Comparison of ENCODE assay signal across 7 mouse cellular contexts in genomic region chr13:56295943-56296658, GRCm38 (mm10). TPM values are rescaled to one million over a fixed set of nuclear protein-coding genes. Genes with fewer than 3 reads are reported as not detected.
DNase-seq lines count a peak whose midpoint lies in the region; ATAC-seq and TF ChIP-seq lines count a peak whose summit lies in the region.

Gene Cxcl14 (minus strand): TSS chr13:56296551.

- no peaks in the 10 kb centered on the region for H3K9me3 ChIP-seq in embryonic facial prominence, embryonic 12.5 days
- no peaks in the 10 kb centered on the region for H3K9me3 ChIP-seq in limb, embryonic 11.5 days (ENCODE audit: control insufficient read depth, low read length)
- no peaks in the 10 kb centered on the region for H3K9me3 ChIP-seq in midbrain, embryonic 16.5 days (replicated peaks; ENCODE audit: control insufficient read depth, low read length, poor library complexity, severe bottlenecking)

- peak; percentile 18 for DNase-seq in heart, adult 8-10 months (ENCODE audit: low spot score)
- DNase-seq in kidney, adult 8-10 months: peak; percentile 15 to 31
- DNase-seq in limb, embryonic 11.5 days (ENCODE audit: low spot score): peak; percentile 68
- DNase-seq in urinary bladder, postnatal 4 days (ENCODE audit: low spot score in 2 of 2): peak; percentile 50 to 63

- WGBS in bone marrow, adult 2 months: 3% methylated on average over 69 of the region's 76 CpGs
- WGBS in embryonic facial prominence, embryonic 12.5 days: under 1% methylated on average over 75 of the region's 76 CpGs
- under 1% methylated on average over 71 of the region's 76 CpGs for WGBS in limb, embryonic 11.5 days
- under 1% methylated on average over 67 of the region's 76 CpGs for WGBS in midbrain, embryonic 16.5 days

- H3K27ac ChIP-seq in bone marrow, adult 2 months (ENCODE audit: control insufficient read depth, insufficient read depth, low read depth, low read length, poor library complexity): no peak within 1 kb of the TSS
- peak within 1 kb of the TSS; percentile 56 for H3K27ac ChIP-seq in embryonic facial prominence, embryonic 12.5 days
- H3K27ac ChIP-seq in limb, embryonic 11.5 days (replicated peaks; ENCODE audit: low read depth, low read length): peak within 1 kb of the TSS; percentile 18; the same call in 1 of the 2 replicates
- H3K27ac ChIP-seq in midbrain, embryonic 16.5 days (ENCODE audit: low read length): no peak within 1 kb of the TSS

- 0 out of 2 replicates have a peak, but pooled peaks have one; percentile 29 for ATAC-seq in embryonic facial prominence, embryonic 12.5 days (ENCODE audit: insufficient number of reproducible peaks, insufficient read depth, low FRiP score, low TSS enrichment)
- 0 out of 2 replicates have a peak, but pooled peaks have one; percentile 48 for ATAC-seq in limb, embryonic 11.5 days (ENCODE audit: insufficient number of reproducible peaks, low FRiP score, low TSS enrichment, low read depth)
- peak; percentile 74 for ATAC-seq in midbrain, embryonic 16.5 days

- no peaks in the 10 kb centered on the region for H3K36me3 ChIP-seq in embryonic facial prominence, embryonic 12.5 days
- H3K36me3 ChIP-seq in limb, embryonic 11.5 days (ENCODE audit: control insufficient read depth, insufficient read depth, low read length): no peaks in the 10 kb centered on the region; the same call in 1 of the 2 replicates
- H3K36me3 ChIP-seq in midbrain, embryonic 16.5 days (ENCODE audit: control insufficient read depth, insufficient read depth, low read length): no peaks in the 10 kb centered on the region

- peak; percentile 23; the same call in 1 of the 2 replicates for TF ChIP-seq POLR2A in bone marrow, adult 2 months (IDR thresholded peaks at IDR 0.05; ENCODE audit: borderline replicate concordance, control insufficient read depth, low read depth, low read length)

- no peak within 1 kb of the TSS for H3K4me3 ChIP-seq in bone marrow, adult 2 months (replicated peaks; ENCODE audit: control insufficient read depth, low read depth, low read length)
- peak within 1 kb of the TSS; percentile 50 for H3K4me3 ChIP-seq in embryonic facial prominence, embryonic 12.5 days
- peak within 1 kb of the TSS; percentile 64 for H3K4me3 ChIP-seq in limb, embryonic 11.5 days (ENCODE audit: low read depth, low read length)
- peak within 1 kb of the TSS; percentile 48 for H3K4me3 ChIP-seq in midbrain, embryonic 16.5 days (ENCODE audit: low read depth, low read length)

- TF ChIP-seq CTCF in bone marrow, adult 2 months (IDR thresholded peaks at IDR 0.05; ENCODE audit: control insufficient read depth, insufficient read depth, low read length): no peak

- peak within 1 kb of the TSS; percentile 66 for H3K4me2 ChIP-seq in embryonic facial prominence, embryonic 12.5 days (replicated peaks)
- peak within 1 kb of the TSS; percentile 82 for H3K4me2 ChIP-seq in limb, embryonic 11.5 days (ENCODE audit: low read depth, severe bottlenecking)
- H3K4me2 ChIP-seq in midbrain, embryonic 16.5 days (ENCODE audit: low read length): peak within 1 kb of the TSS; percentile 70

- H3K27me3 ChIP-seq in embryonic facial prominence, embryonic 12.5 days: peaks cover 65% of the 10 kb centered on the region
- peaks cover 27% of the 10 kb centered on the region for H3K27me3 ChIP-seq in limb, embryonic 11.5 days (ENCODE audit: control insufficient read depth, insufficient read depth, low read length)
- H3K27me3 ChIP-seq in midbrain, embryonic 16.5 days (ENCODE audit: control insufficient read depth, insufficient read depth, low read depth, low read length): peaks cover 42% of the 10 kb centered on the region

- peak within 1 kb of the TSS; percentile 67 for H3K9ac ChIP-seq in embryonic facial prominence, embryonic 12.5 days
- H3K9ac ChIP-seq in limb, embryonic 11.5 days (ENCODE audit: low read length): peak within 1 kb of the TSS; percentile 84
- H3K9ac ChIP-seq in midbrain, embryonic 16.5 days (ENCODE audit: low read depth, low read length): peak within 1 kb of the TSS; percentile 63

- H3K4me1 ChIP-seq in bone marrow, adult 2 months (ENCODE audit: control insufficient read depth, insufficient read depth, low read length): no peaks in the 10 kb centered on the region
- H3K4me1 ChIP-seq in embryonic facial prominence, embryonic 12.5 days: peaks cover 16% of the 10 kb centered on the region
- H3K4me1 ChIP-seq in limb, embryonic 11.5 days (ENCODE audit: control insufficient read depth, insufficient read depth, low read length): peaks cover 21% of the 10 kb centered on the region
- peaks cover 18% of the 10 kb centered on the region for H3K4me1 ChIP-seq in midbrain, embryonic 16.5 days (ENCODE audit: control insufficient read depth, insufficient read depth, low read length)

RNA-seq across cellular contexts. Expression of gene Cxcl14, which starts in this region (rescaled TPM):
- 31.8 and 51.2 TPM in 2 replicates for polyA plus RNA-seq in bone marrow, adult 2 months (2011; ENCODE audit: insufficient read depth, insufficient read length, low replicate concordance, missing spikeins)
- 308 and 338 TPM in 2 replicates for polyA plus RNA-seq in embryonic facial prominence, embryonic 12.5 days (2016; fragmentation: Nextera tagmentation; extraction: Ambion mirVana)
- 10 to 100 TPM in 2 of 4 experiments, 1 to 10 TPM in 2; 4.4 to 10.6 (median 8.5) TPM for total RNA-seq in heart, adult 8-10 months (2022)
- 145 and 157 TPM in 2 replicates for polyA plus RNA-seq in limb, embryonic 11.5 days (2014; fragmentation: Nextera tagmentation; extraction: Ambion mirVana)
- polyA plus RNA-seq in midbrain, embryonic 16.5 days (2015; fragmentation: Nextera tagmentation; extraction: Ambion mirVana): 12.3 and 21.0 TPM in 2 replicates

Comparison
In these comparisons a context has a peak if more than half of its experiments do, and no peak if none do; other contexts are left out.
1. H3K27ac ChIP-seq: peak in embryonic facial prominence, embryonic 12.5 days (single experiment) and limb, embryonic 11.5 days (single experiment); none in bone marrow, adult 2 months (single experiment) and midbrain, embryonic 16.5 days (single experiment).
2. DNase-seq: peak in every context shown above with its lines; median percentile 68 in limb, embryonic 11.5 days; 56 in urinary bladder, postnatal 4 days; 23 in kidney, adult 8-10 months; 18 in heart, adult 8-10 months.
3. Peak in every context shown above with its lines, with median percentiles within 50 percentile points of each other: ATAC-seq, H3K4me2 ChIP-seq and H3K9ac ChIP-seq.